Mouse (Mus musculus): ENCODE data around the gene Gse1. TPM values are rescaled to one million over a fixed set of nuclear protein-coding genes. Genes with fewer than 3 reads are reported as not detected.

The Gse1 gene
- polyA plus RNA-seq, 1 experiment from 2014 or later: 14.3 TPM

- Histone ChIP-seq H3K9me3 (ENCODE audit: low read depth, low read length) (no peaks in the 10 kb centered on the region), H3K4me1 (ENCODE audit: insufficient read depth) (peaks cover 24% of the 10 kb centered on the region), H3K27ac (ENCODE audit: low read depth) (peak overlapping the region; percentile 95), H3K9ac (no peak overlapping the region), H3K27me3 (ENCODE audit: insufficient read depth, low read length) (no peaks in the 10 kb centered on the region), H3K4me2 (peak overlapping the region; percentile 57; the same call in 1 of the 2 replicates), H3K4me3 (ENCODE audit: low read depth, low read length) (no peak overlapping the region), H3K36me3 (ENCODE audit: insufficient read depth) (no peaks in the 10 kb centered on the region)
- ATAC-seq (ENCODE audit: insufficient read depth): peak; percentile 35
- no peak for TF ChIP-seq CTCF (IDR thresholded peaks at IDR 0.05; ENCODE audit: low read depth)
- DNase-seq: peak; percentile 76
- WGBS: 50% methylated on average over 5 of the region's 5 CpGs
Measured at GRCm38 (mm10) chr8:120191633-120192032, 36.6 kb upstream of the Gse1 start.

- Histone ChIP-seq H3K4me2 (no peak overlapping the region), H3K27ac (ENCODE audit: low read depth) (peak overlapping the region; percentile 95; the same call in 1 of the 2 replicates), H3K9ac (no peak overlapping the region), H3K9me3 (ENCODE audit: low read depth, low read length) (no peaks in the 10 kb centered on the region), H3K36me3 (ENCODE audit: insufficient read depth) (no peaks in the 10 kb centered on the region), H3K4me3 (ENCODE audit: low read depth, low read length) (no peak overlapping the region), H3K27me3 (ENCODE audit: insufficient read depth, low read length) (no peaks in the 10 kb centered on the region), H3K4me1 (ENCODE audit: insufficient read depth) (peaks cover 22% of the 10 kb centered on the region)
- WGBS: 95% methylated on average over 5 of the region's 5 CpGs
- TF ChIP-seq CTCF (IDR thresholded peaks at IDR 0.05; ENCODE audit: low read depth): no peak
- no peak for DNase-seq
- ATAC-seq (ENCODE audit: insufficient read depth): no peak
Measured at GRCm38 (mm10) chr8:120192118-120192517, 36.1 kb upstream of the Gse1 start.

GRCm38 (mm10) chr8:120201351-120201750 lies 26.9 kb upstream of the Gse1 start:
- DNase-seq (no peak), ATAC-seq (ENCODE audit: insufficient read depth) (no peak)
- H3K4me1 ChIP-seq (ENCODE audit: insufficient read depth): peaks cover 18% of the 10 kb centered on the region; the same call in 1 of the 2 replicates
- 87% methylated on average over 6 of the region's 6 CpGs for WGBS
- no peak overlapping the region for H3K27ac ChIP-seq (ENCODE audit: low read depth)
- TF ChIP-seq CTCF (IDR thresholded peaks at IDR 0.05; ENCODE audit: low read depth): no peak
- H3K9me3 ChIP-seq (ENCODE audit: low read depth, low read length): peaks cover 8% of the 10 kb centered on the region; the same call in 1 of the 2 replicates
- H3K9ac ChIP-seq: no peak overlapping the region
- no peaks in the 10 kb centered on the region for H3K36me3 ChIP-seq (ENCODE audit: insufficient read depth)
- no peaks in the 10 kb centered on the region for H3K27me3 ChIP-seq (ENCODE audit: insufficient read depth, low read length)
- H3K4me3 ChIP-seq (ENCODE audit: low read depth, low read length): no peak overlapping the region
- H3K4me2 ChIP-seq: no peak overlapping the region

- peak; percentile 91 for ATAC-seq (ENCODE audit: insufficient read depth)
- WGBS: 33% methylated on average over 3 of the region's 3 CpGs
- Histone ChIP-seq H3K4me2 (no peak overlapping the region), H3K27ac (ENCODE audit: low read depth) (0 out of 2 replicates have a peak overlapping the region, but pooled peaks have one; percentile 63), H3K9me3 (ENCODE audit: low read depth, low read length) (peaks cover 8% of the 10 kb centered on the region; the same call in 1 of the 2 replicates), H3K4me3 (ENCODE audit: low read depth, low read length) (no peak overlapping the region), H3K27me3 (ENCODE audit: insufficient read depth, low read length) (no peaks in the 10 kb centered on the region), H3K36me3 (ENCODE audit: insufficient read depth) (no peaks in the 10 kb centered on the region), H3K4me1 (ENCODE audit: insufficient read depth) (peaks cover 18% of the 10 kb centered on the region; the same call in 1 of the 2 replicates), H3K9ac (no peak overlapping the region)
- DNase-seq: peak; percentile 88
- TF ChIP-seq CTCF (IDR thresholded peaks at IDR 0.05; ENCODE audit: low read depth): no peak
Measured at GRCm38 (mm10) chr8:120202546-120202945, 25.7 kb upstream of the Gse1 start.

- H3K27me3 ChIP-seq (ENCODE audit: insufficient read depth, low read length): no peaks in the 10 kb centered on the region
- WGBS: 46% methylated on average over 7 of the region's 7 CpGs
- peak overlapping the region; percentile 47; the same call in 1 of the 2 replicates for H3K27ac ChIP-seq (ENCODE audit: low read depth)
- ATAC-seq (ENCODE audit: insufficient read depth) (no peak), DNase-seq (peak; percentile 81)
- no peak overlapping the region for H3K4me2 ChIP-seq
- H3K4me3 ChIP-seq (ENCODE audit: low read depth, low read length): no peak overlapping the region
- TF ChIP-seq CTCF (IDR thresholded peaks at IDR 0.05; ENCODE audit: low read depth): no peak
- peaks cover 5% of the 10 kb centered on the region; the same call in 1 of the 2 replicates for H3K9me3 ChIP-seq (ENCODE audit: low read depth, low read length)
- no peak overlapping the region for H3K9ac ChIP-seq
- no peaks in the 10 kb centered on the region for H3K36me3 ChIP-seq (ENCODE audit: insufficient read depth)
- peaks cover 18% of the 10 kb centered on the region; the same call in 1 of the 2 replicates for H3K4me1 ChIP-seq (ENCODE audit: insufficient read depth)
Measured at GRCm38 (mm10) chr8:120204736-120205360, 23.4 kb upstream of the Gse1 start.

- ATAC-seq (ENCODE audit: insufficient read depth): no peak
- H3K36me3 ChIP-seq (ENCODE audit: insufficient read depth): no peaks in the 10 kb centered on the region
- WGBS: 73% methylated on average over 9 of the region's 9 CpGs
Measured at GRCm38 (mm10) chr8:120205916-120206315, 22.3 kb upstream of the Gse1 start.

GRCm38 (mm10) chr8:120207364-120207763 lies 20.9 kb upstream of the Gse1 start:
- H3K27me3 ChIP-seq (ENCODE audit: insufficient read depth, low read length): no peaks in the 10 kb centered on the region
- no peak overlapping the region for H3K4me2 ChIP-seq
- H3K9me3 ChIP-seq (ENCODE audit: low read depth, low read length): no peaks in the 10 kb centered on the region
- H3K36me3 ChIP-seq (ENCODE audit: insufficient read depth): no peaks in the 10 kb centered on the region
- H3K4me3 ChIP-seq (ENCODE audit: low read depth, low read length): no peak overlapping the region
- no peak for ATAC-seq (ENCODE audit: insufficient read depth)
- TF ChIP-seq CTCF (IDR thresholded peaks at IDR 0.05; ENCODE audit: low read depth): 0 out of 2 replicates have a peak, but pooled peaks have one; percentile 32
- H3K4me1 ChIP-seq (ENCODE audit: insufficient read depth): peaks cover 22% of the 10 kb centered on the region; the same call in 1 of the 2 replicates
- H3K27ac ChIP-seq (ENCODE audit: low read depth): no peak overlapping the region
- no peak for DNase-seq
- H3K9ac ChIP-seq: no peak overlapping the region
- 84% methylated on average over 8 of the region's 8 CpGs for WGBS

More at GRCm38 (mm10) chr8:120205916-120206315, 22.3 kb upstream of the Gse1 start:
- H3K27ac ChIP-seq (ENCODE audit: low read depth): no peak overlapping the region; the same call in 1 of the 2 replicates
- H3K9ac ChIP-seq: no peak overlapping the region
- no peaks in the 10 kb centered on the region for H3K27me3 ChIP-seq (ENCODE audit: insufficient read depth, low read length)
- no peaks in the 10 kb centered on the region for H3K9me3 ChIP-seq (ENCODE audit: low read depth, low read length)
- H3K4me3 ChIP-seq (ENCODE audit: low read depth, low read length): no peak overlapping the region
- H3K4me1 ChIP-seq (ENCODE audit: insufficient read depth): peaks cover 18% of the 10 kb centered on the region; the same call in 1 of the 2 replicates
- DNase-seq: no peak
- H3K4me2 ChIP-seq: no peak overlapping the region
- TF ChIP-seq CTCF (IDR thresholded peaks at IDR 0.05; ENCODE audit: low read depth): no peak

All from lung, embryonic 14.5 days (tissue).